Mouse (Mus musculus): ENCODE data around the gene Serpine2.

Serpine2 gene

GRCm38 (mm10) chr1:79861130-79861942 is at the start of gene Serpine2:
Gene Serpine2 (minus strand): TSS chr1:79861180.
- DNase-seq: no peak

GRCm38 (mm10) chr1:79907811-79908210 is 46.8 kb upstream of the Serpine2 start:
- DNase-seq: no peak

DNA sequence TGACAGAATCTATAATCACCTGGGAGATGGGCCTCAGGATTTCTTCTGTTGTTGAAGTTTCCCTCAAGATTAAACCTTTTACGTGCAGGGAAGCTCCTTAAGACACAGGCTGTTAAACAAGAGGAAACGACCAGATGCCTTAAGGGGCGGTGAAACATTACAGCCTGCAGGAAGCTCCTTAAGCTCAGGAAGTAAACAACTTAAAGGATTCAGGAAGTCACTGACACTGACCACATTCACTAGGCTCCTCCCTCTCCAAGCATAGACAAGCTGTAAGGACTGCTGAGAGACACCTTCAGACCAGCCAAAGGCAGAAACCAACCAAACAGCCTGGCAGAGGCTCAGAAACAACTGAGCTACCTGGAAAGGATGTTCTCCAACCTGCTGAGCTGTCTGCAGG is 44.3 kb upstream of the Serpine2 start:
- DNase-seq: no peak

GRCm38 (mm10) chr1:79902901-79903300 is 41.9 kb upstream of the Serpine2 start:
- DNase-seq: no peak

GRCm38 (mm10) chr1:79882648-79883047 is 21.7 kb upstream of the Serpine2 start:
- DNase-seq: no peak

- no peak for DNase-seq
Measured at GRCm38 (mm10) chr1:79874741-79875140, 13.8 kb upstream of the Serpine2 start.

- no peak for DNase-seq
Measured at GRCm38 (mm10) chr1:79860411-79861039, 455 bp downstream of the Serpine2 start.

DNA sequence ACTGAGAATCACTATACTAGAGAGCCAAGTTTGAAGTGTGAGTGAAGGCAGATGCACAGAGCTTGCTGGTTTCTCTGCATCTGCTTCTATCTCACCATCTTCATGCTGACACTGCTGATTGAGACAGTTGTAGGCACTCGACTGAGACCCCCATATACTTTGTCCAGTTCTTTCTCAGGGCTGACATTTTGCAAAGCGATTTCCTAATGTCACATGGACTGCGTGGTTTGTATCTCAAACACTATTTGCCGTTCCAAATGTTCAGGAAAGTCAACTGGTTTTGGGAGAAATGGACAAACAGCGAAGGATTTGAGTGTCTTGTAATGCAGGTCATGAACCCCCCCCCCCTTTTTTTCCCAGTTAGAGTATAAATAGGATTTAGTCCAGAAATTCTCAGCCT is 1.0 kb downstream of the Serpine2 start:
- no peak for DNase-seq

- DNase-seq: no peak
Measured at GRCm38 (mm10) chr1:79859026-79859425, 2.0 kb downstream of the Serpine2 start.

- peak; percentile 34 for DNase-seq
Measured at GRCm38 (mm10) chr1:79858389-79858994, 2.5 kb downstream of the Serpine2 start.

GRCm38 (mm10) chr1:79857681-79858388 is 3.1 kb downstream of the Serpine2 start:
- no peak for DNase-seq

GRCm38 (mm10) chr1:79856756-79857155 is 4.2 kb downstream of the Serpine2 start:
- DNase-seq: no peak

DNA sequence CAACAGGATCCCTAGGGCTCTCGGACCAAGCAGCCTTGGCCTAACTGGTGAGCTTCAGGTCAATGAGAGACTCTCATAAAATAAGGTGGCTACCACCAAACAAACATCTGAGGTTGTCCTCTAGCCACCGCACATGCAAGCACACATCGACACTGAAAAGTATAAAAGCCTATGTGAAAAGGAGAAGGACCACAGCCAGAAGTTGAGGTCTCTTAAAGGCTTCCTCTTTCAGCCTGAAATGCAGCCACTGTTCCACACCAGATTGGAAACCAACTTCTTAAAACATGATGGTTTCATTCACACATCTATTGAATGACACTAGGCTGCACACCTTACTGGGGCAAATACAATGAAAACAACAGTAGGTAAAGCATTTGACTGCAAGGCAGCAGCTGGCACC is 7.5 kb downstream of the Serpine2 start:
- DNase-seq: no peak

DNA sequence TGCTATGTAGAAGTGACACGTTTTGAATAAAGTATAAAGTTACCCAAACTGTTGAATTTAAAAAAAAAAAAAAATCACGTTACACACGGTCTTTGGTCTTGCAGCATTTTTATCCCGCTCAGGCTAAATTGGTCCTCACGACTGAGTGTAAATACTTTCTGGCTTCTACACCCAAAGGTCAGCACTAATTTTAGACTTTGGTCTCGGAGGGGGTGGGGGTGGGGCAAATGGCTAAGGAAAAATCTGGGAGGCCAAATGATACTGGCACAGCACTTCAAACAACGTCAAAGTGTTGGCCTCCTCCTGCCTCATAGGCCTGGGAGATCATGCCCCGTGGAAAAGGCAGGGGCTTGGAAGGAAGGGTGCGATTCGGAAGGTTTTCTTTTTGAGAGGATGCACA is 10.6 kb downstream of the Serpine2 start:
- DNase-seq: no peak

- no peak for DNase-seq
Measured at GRCm38 (mm10) chr1:79848663-79849062, 12.3 kb downstream of the Serpine2 start.

DNA sequence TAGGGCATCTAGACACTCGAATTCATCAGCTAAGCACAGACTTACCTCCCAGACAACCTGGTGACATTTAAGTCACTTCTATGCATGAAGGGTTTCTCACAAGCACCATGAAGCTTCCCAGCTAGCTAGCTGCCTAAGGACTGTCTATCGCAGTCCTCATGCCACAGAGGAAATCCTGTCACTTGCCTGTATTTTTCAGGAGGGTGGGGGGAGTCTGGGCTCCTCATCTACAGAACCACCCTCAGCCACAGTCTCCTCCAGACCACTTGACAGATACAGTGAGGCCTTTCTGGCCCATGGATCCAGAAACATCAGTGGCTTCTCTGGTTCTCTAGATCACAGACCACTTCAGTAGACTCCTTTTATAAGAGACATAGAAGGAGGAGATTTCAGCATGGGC is 14.1 kb downstream of the Serpine2 start:
- no peak for DNase-seq

DNA sequence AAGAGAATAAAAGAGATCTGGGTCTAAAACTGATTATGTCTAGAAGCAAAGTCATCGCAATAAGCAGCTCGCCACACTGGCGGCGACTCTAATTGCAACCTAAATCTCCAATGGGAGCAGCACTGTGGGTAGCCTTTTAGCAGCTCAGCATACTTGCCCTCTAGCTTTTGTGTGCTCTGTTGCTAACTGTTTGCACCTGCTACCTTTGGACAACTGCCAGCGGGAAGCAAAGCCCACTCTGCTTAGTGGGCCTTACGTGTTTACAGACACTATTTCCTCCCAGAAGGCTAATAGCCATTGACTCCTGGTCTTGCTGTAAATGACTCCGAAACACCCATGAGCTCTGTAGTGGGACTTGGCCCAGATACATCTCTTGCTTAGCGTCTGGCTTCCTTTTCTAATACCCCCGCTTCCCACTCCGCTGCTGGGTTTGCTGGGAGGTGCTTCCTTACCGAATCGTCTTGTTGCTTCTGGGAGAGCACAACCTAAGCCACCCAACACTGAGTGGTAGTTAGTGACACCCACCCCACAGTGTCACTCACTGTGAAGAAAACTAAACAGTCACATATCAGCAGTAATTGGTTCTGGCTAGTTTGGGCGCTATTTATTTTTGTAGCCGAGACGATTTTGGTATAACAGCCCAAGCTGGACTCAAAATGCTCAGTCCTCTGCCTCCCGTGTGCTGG is 28.1 kb downstream of the Serpine2 start:
- DNase-seq: no peak

DNA sequence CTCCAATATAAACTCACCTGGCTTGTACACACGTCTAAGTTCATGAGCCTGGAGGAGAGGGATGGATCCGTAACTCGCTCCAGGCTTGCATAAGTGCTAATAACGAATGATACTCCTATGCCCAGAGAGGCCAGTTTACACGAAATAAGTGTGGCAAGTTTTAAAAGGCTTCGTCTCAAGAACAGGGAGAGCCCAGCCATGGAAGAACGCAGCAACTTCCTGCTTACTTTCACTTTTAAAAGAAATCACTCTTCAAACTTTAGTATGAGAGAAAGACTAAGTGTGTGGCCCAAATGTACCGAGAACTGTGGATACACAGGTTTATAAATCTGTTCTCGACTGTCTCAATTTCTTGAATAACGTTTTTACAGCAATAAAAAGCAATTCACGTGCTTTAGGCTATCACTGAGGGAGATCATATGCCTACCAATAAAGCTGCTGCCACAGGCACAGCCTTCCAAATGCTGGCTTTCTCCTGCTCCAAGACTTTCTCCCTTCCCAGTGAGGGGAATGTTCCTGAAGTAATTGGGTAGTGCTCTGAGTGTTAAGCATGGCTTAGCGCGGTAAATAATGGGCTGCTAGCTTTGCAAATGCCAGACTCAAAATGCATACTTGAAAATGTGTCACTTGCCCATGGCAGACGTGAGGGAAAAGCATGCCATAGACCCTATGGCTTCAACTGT is 36.9 kb downstream of the Serpine2 start:
- DNase-seq: no peak

DNA sequence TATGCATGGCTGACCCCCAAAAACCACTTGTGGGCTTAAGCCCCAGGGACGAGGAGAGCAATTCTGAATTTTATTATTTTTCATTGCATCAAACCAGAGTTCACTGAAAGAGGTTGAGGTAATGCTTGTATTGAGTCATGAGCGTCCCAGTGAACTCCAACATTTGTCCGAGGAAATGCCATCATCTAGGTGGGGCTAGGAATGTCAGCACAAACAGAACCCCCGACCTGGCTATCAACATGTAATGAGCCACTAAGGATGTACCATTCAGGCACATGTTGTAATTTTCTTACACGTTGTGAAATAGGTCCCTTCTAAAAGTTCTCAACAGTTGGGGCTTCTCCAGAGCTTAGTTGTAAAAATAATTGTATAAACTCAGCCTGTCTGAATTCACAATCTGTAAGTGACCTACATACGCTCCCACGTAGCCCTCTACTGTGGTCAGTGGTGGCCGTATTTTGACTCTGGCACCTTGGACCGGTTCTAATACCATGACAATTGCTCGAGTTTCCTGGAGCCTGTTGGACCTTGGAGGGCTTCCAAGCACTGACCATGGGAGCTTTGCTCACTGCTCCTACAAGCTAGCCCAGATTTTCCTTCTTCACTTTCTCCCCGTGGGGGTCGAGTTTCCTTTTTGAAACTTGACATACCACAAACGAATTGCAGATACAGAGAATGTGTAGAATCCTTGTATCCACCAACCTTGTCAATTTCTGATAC is 38.0 kb downstream of the Serpine2 start:
- DNase-seq: no peak

DNA sequence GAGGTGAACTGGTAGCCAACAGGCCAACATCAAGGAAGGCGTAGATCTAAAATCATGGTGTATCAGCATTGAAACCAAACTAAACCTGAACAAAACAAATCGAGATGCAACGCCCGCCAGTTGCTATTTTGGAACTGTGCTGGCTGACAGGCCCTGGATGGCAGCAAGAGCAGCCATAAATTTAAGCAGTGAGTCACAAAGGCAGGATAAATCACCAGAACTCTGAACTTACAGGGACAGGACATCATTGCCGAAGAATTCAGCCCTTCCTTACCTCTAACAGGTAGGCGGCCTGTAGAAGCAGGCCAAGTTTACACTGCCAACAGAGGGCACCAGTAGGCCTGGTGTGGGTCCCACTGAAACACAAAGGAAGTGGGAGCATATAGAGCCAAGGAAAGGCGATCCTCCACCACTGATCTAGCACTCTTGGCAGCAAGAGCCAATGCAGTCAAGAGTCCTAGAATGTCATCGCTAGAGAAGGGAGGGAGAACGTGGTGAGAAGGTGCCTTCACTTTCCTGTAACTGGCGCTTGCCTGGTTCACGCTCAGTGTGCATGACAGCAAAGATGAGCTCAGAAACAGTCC is 41.6 kb downstream of the Serpine2 start:
- no peak for DNase-seq

GRCm38 (mm10) chr1:79815446-79815845 is 45.5 kb downstream of the Serpine2 start:
- DNase-seq: no peak
